Mouse (Mus musculus) embryonic facial prominence, embryonic 15.5 days (tissue): ENCODE measurements around the gene Masp1. TPM values are rescaled to one million over a fixed set of nuclear protein-coding genes. Genes with fewer than 3 reads are reported as not detected.
A peak's percentile ranks its signal among the peaks of the same experiment; 100 is the strongest.

Experiments
- ATAC-seq: fragments of 200-750 bp; cut with Nextera tagmentation; 2 replicates; pipeline ENCODE4 v1.8.0; 2017; ENCODE audit warnings: low read depth, moderate TSS enrichment; ENCODE audit not compliant: insufficient number of reproducible peaks, low FRiP score, low TSS enrichment
- H3K27ac ChIP-seq: fragments of 300-500 bp; sonication (generic); replicated peaks from 2 replicates; pipeline ENCODE4 v1.5.1; 2015; ENCODE audit warnings: mild to moderate bottlenecking, inconsistent platforms
- H3K27me3 ChIP-seq: fragments of 300-500 bp; sonication (generic); 2 replicates; pipeline ENCODE4 v1.6.1; 2015; ENCODE audit warnings: inconsistent platforms
- H3K36me3 ChIP-seq: fragments of 300-500 bp; sonication (generic); 2 replicates; pipeline ENCODE4 v1.6.1; 2015; ENCODE audit warnings: mild to moderate bottlenecking, inconsistent platforms
- H3K4me1 ChIP-seq: fragments of 300-500 bp; sonication (generic); 2 replicates; pipeline ENCODE4 v1.6.1; 2015; ENCODE audit warnings: inconsistent platforms
- H3K4me2 ChIP-seq: fragments of 300-500 bp; sonication (generic); replicated peaks from 2 replicates; pipeline ENCODE4 v1.6.1; 2015; ENCODE audit warnings: mild to moderate bottlenecking, inconsistent platforms
- H3K4me3 ChIP-seq: fragments of 300-500 bp; sonication (generic); replicated peaks from 2 replicates; pipeline ENCODE4 v1.5.1; 2015; ENCODE audit warnings: mild to moderate bottlenecking, inconsistent platforms
- H3K9ac ChIP-seq: fragments of 300-500 bp; sonication (generic); 2 replicates; pipeline ENCODE4 v1.6.1; 2015; ENCODE audit warnings: inconsistent platforms
- H3K9me3 ChIP-seq: fragments of 300-500 bp; sonication (generic); replicated peaks from 2 replicates; pipeline ENCODE4 v1.6.1; 2016; ENCODE audit warnings: inconsistent platforms
- WGBS: fragments of 180-500 bp; shearing (Covaris S2); methylation state at CpG from one replicate; pipeline ENCODE4 v1.1.7; 2015; 5-methylcytosine and 5-hydroxymethylcytosine counted together
- polyA plus RNA-seq: library from polyadenylated mRNA; unstranded; fragments of >200 nt; fragmentation: Nextera tagmentation; extraction: Ambion mirVana; gene quantifications from 2 replicates; pipeline ENCODE4 v1.2.1, GENCODE M21; 2015

Masp1 gene
- polyA plus RNA-seq, 1 experiment from 2014 or later = 7.7 TPM

- no peak overlapping the region for H3K9ac ChIP-seq
- H3K36me3 ChIP-seq = no peaks in the 10 kb centered on the region
- no peaks in the 10 kb centered on the region for H3K27me3 ChIP-seq
- 87% methylated on average over 5 of the region's 5 CpGs for WGBS
- no peaks in the 10 kb centered on the region for H3K4me1 ChIP-seq
- no peak overlapping the region for H3K4me3 ChIP-seq
- no peak overlapping the region for H3K4me2 ChIP-seq
- no peak overlapping the region for H3K27ac ChIP-seq
- H3K9me3 ChIP-seq = no peaks in the 10 kb centered on the region
- no peak for ATAC-seq
These were observed 63.3 kb downstream of the Masp1 start for GRCm38 (mm10) chr16:23457338-23457737.

- no peaks in the 10 kb centered on the region for H3K4me1 ChIP-seq
- no peak overlapping the region for H3K27ac ChIP-seq
- no peak overlapping the region for H3K9ac ChIP-seq
- no peaks in the 10 kb centered on the region for H3K27me3 ChIP-seq
- H3K9me3 ChIP-seq = no peaks in the 10 kb centered on the region
- no peak overlapping the region for H3K4me3 ChIP-seq
- WGBS = 65% methylated on average over 3 of the region's 3 CpGs
- ATAC-seq = no peak
- no peaks in the 10 kb centered on the region for H3K36me3 ChIP-seq
- no peak overlapping the region for H3K4me2 ChIP-seq
These were observed 64.1 kb downstream of the Masp1 start for GRCm38 (mm10) chr16:23456534-23456933.

GRCm38 (mm10) chr16:23454376-23454775 is 66.2 kb downstream of the Masp1 start:
- no peak overlapping the region for H3K27ac ChIP-seq
- H3K4me1 ChIP-seq = no peaks in the 10 kb centered on the region
- no peaks in the 10 kb centered on the region for H3K36me3 ChIP-seq
- no peak for ATAC-seq
- no peak overlapping the region for H3K9ac ChIP-seq
- H3K4me3 ChIP-seq = no peak overlapping the region
- no peak overlapping the region for H3K4me2 ChIP-seq
- WGBS = 66% methylated on average over 6 of the region's 6 CpGs
- H3K27me3 ChIP-seq = no peaks in the 10 kb centered on the region
- H3K9me3 ChIP-seq = no peaks in the 10 kb centered on the region

- Histone ChIP-seq H3K9ac (no peak overlapping the region), H3K36me3 (no peaks in the 10 kb centered on the region), H3K4me3 (no peak overlapping the region), H3K4me1 (no peaks in the 10 kb centered on the region), H3K27ac (no peak overlapping the region), H3K9me3 (no peaks in the 10 kb centered on the region), H3K4me2 (no peak overlapping the region), H3K27me3 (no peaks in the 10 kb centered on the region)
- 13% methylated on average over 3 of the region's 3 CpGs for WGBS
- ATAC-seq = peak; percentile 44; the same call in 1 of the 2 replicates
These were observed 68.1 kb downstream of the Masp1 start for GRCm38 (mm10) chr16:23452476-23452875.

- Histone ChIP-seq H3K9me3 (no peaks in the 10 kb centered on the region), H3K4me3 (no peak overlapping the region), H3K4me1 (no peaks in the 10 kb centered on the region), H3K4me2 (no peak overlapping the region), H3K9ac (no peak overlapping the region), H3K27me3 (no peaks in the 10 kb centered on the region), H3K36me3 (no peaks in the 10 kb centered on the region), H3K27ac (no peak overlapping the region)
- ATAC-seq = no peak
- WGBS = 85% methylated on average over 4 of the region's 4 CpGs
These were observed 69.8 kb downstream of the Masp1 start for GRCm38 (mm10) chr16:23450816-23451215.

GRCm38 (mm10) chr16:23449946-23450345 is 70.7 kb downstream of the Masp1 start:
- Histone ChIP-seq H3K4me2 (no peak overlapping the region), H3K9me3 (no peaks in the 10 kb centered on the region), H3K4me1 (no peaks in the 10 kb centered on the region), H3K36me3 (no peaks in the 10 kb centered on the region), H3K4me3 (no peak overlapping the region), H3K9ac (no peak overlapping the region), H3K27me3 (no peaks in the 10 kb centered on the region), H3K27ac (no peak overlapping the region)
- ATAC-seq = no peak
- 67% methylated on average over 2 of the region's 2 CpGs for WGBS

GRCm38 (mm10) chr16:23444231-23444630 is 76.4 kb downstream of the Masp1 start:
- H3K9ac ChIP-seq = no peak overlapping the region
- H3K4me2 ChIP-seq = no peak overlapping the region
- no peaks in the 10 kb centered on the region for H3K4me1 ChIP-seq
- no peak overlapping the region for H3K27ac ChIP-seq
- no peaks in the 10 kb centered on the region for H3K9me3 ChIP-seq
- WGBS = 87% methylated on average over 4 of the region's 4 CpGs
- H3K27me3 ChIP-seq = no peaks in the 10 kb centered on the region
- no peak overlapping the region for H3K4me3 ChIP-seq
- H3K36me3 ChIP-seq = no peaks in the 10 kb centered on the region
- ATAC-seq = no peak

GRCm38 (mm10) chr16:23437404-23438166 is 83.0 kb downstream of the Masp1 start:
- no peaks in the 10 kb centered on the region for H3K9me3 ChIP-seq
- WGBS = 64% methylated on average over 12 of the region's 12 CpGs
- no peak overlapping the region for H3K27ac ChIP-seq
- H3K4me2 ChIP-seq = no peak overlapping the region
- H3K4me3 ChIP-seq = no peak overlapping the region
- ATAC-seq = no peak
- H3K27me3 ChIP-seq = no peaks in the 10 kb centered on the region
- H3K9ac ChIP-seq = no peak overlapping the region
- H3K36me3 ChIP-seq = no peaks in the 10 kb centered on the region
- no peaks in the 10 kb centered on the region for H3K4me1 ChIP-seq

- H3K4me1 ChIP-seq = no peaks in the 10 kb centered on the region
- no peak for ATAC-seq
- H3K9ac ChIP-seq = no peak overlapping the region
- WGBS = 81% methylated on average over 8 of the region's 8 CpGs
- no peaks in the 10 kb centered on the region for H3K27me3 ChIP-seq
- no peak overlapping the region for H3K4me3 ChIP-seq
- no peak overlapping the region for H3K27ac ChIP-seq
- no peaks in the 10 kb centered on the region for H3K36me3 ChIP-seq
- H3K4me2 ChIP-seq = no peak overlapping the region
- H3K9me3 ChIP-seq = no peaks in the 10 kb centered on the region
These were observed 90.6 kb downstream of the Masp1 start for GRCm38 (mm10) chr16:23429991-23430390.

- H3K27me3 ChIP-seq = no peaks in the 10 kb centered on the region
- no peak within 1 kb of the TSS for H3K27ac ChIP-seq
- H3K9me3 ChIP-seq = no peaks in the 10 kb centered on the region
- WGBS = 78% methylated on average over 7 of the region's 7 CpGs
- no peak within 1 kb of the TSS for H3K9ac ChIP-seq
- peak; percentile 67 for ATAC-seq
- no peak within 1 kb of the TSS for H3K4me3 ChIP-seq
- H3K4me1 ChIP-seq = no peaks in the 10 kb centered on the region
- no peak within 1 kb of the TSS for H3K4me2 ChIP-seq
- H3K36me3 ChIP-seq = no peaks in the 10 kb centered on the region
These were observed 91.8 kb downstream of the Masp1 start, which contains the start of gene Rtp1 for GRCm38 (mm10) chr16:23428647-23429319. Rtp1 (plus strand) TSS chr16:23429133.

GRCm38 (mm10) chr16:23427701-23428100 is 92.9 kb downstream of the Masp1 start:
- no peak overlapping the region for H3K9ac ChIP-seq
- no peaks in the 10 kb centered on the region for H3K4me1 ChIP-seq
- H3K36me3 ChIP-seq = no peaks in the 10 kb centered on the region
- H3K4me2 ChIP-seq = no peak overlapping the region
- no peaks in the 10 kb centered on the region for H3K27me3 ChIP-seq
- H3K27ac ChIP-seq = no peak overlapping the region
- ATAC-seq = no peak
- WGBS = 87% methylated on average over 1 of the region's 1 CpGs
- no peak overlapping the region for H3K4me3 ChIP-seq
- no peaks in the 10 kb centered on the region for H3K9me3 ChIP-seq
